Mouse (Mus musculus) olfactory bulb, adult 2 months (tissue): ENCODE measurements around the gene Olfr1370. TPM values are rescaled to one million over a fixed set of nuclear protein-coding genes. Genes with fewer than 3 reads are reported as not detected.
"Not testable (repeated sequence)": the region's sequence is repeated elsewhere in the genome, so short reads cannot be mapped to it uniquely, and the experiment has no call there.

ENCODE experiments used
- H3K27ac ChIP-seq: fragments of 200-500 bp; 2 replicates; pipeline ENCODE4 v1.5.1; 2012; ENCODE audit warnings: low read depth, low read length; ENCODE audit not compliant: insufficient read depth
- H3K4me1 ChIP-seq: fragments of 200-500 bp; 2 replicates; pipeline ENCODE4 v1.6.1; 2012; ENCODE audit warnings: low read length; ENCODE audit not compliant: control insufficient read depth, insufficient read depth
- H3K4me3 ChIP-seq: fragments of 200-500 bp; 2 replicates; pipeline ENCODE4 v1.5.1; 2012; ENCODE audit warnings: mild to moderate bottlenecking, low read depth, low read length, moderate library complexity; ENCODE audit not compliant: insufficient read depth
- CTCF ChIP-seq: fragments of 200-500 bp; IDR thresholded peaks from 2 replicates; pipeline ENCODE4 v1.5.1; 2012; ENCODE audit warnings: low read depth, mild to moderate bottlenecking, low read length, moderate library complexity; ENCODE audit not compliant: insufficient read depth
- POLR2A ChIP-seq: fragments of 200-500 bp; IDR thresholded peaks from 2 replicates; pipeline ENCODE4 v1.6.1; 2012; ENCODE audit warnings: mild to moderate bottlenecking, low read depth, low read length, moderate library complexity; ENCODE audit not compliant: insufficient read depth
- WGBS: fragments of 180-500 bp; shearing (Covaris S2); methylation state at CpG from one replicate; pipeline ENCODE4 v1.1.7; 2018; 5-methylcytosine and 5-hydroxymethylcytosine counted together
- polyA plus RNA-seq: library from polyadenylated mRNA; stranded (reverse); fragments of >200 nt; gene quantifications from 2 replicates; pipeline ENCODE4 v1.2.4, GENCODE M21; 2012; ENCODE audit warnings: low replicate concordance; ENCODE audit not compliant: missing spikeins, insufficient read depth, insufficient read length

The Olfr1370 gene
- not detected in 2 replicates for polyA plus RNA-seq

DNA sequence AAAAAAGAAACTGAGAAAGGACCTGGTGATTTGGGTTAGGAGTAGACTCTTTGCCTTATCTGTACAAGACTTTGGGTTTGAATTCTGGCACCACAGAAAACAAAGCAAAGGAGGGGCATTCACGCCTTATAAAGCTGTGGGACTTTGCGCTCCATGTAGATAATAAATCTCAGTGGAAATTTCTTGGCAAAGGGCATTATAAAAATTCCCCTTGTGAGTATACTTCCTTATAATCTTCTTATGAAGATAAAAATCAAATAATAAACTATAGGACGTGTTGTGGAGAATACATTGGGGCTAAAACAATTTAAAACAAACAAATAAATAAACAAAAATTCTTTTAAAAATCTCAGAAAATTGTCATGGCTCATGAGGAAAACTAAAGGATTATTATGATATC lies at the start of gene Olfr1370:
Olfr1370 (minus strand) TSS at position 101 of the 400 bp plus-strand sequence.
- no peaks in the 10 kb centered on the region for H3K4me1 ChIP-seq
- no peak within 1 kb of the TSS for H3K27ac ChIP-seq
- no peak within 1 kb of the TSS for H3K4me3 ChIP-seq
- TF ChIP-seq CTCF (no peak), POLR2A (no peak)
- 83% methylated on average over 3 of the region's 3 CpGs for WGBS

DNA sequence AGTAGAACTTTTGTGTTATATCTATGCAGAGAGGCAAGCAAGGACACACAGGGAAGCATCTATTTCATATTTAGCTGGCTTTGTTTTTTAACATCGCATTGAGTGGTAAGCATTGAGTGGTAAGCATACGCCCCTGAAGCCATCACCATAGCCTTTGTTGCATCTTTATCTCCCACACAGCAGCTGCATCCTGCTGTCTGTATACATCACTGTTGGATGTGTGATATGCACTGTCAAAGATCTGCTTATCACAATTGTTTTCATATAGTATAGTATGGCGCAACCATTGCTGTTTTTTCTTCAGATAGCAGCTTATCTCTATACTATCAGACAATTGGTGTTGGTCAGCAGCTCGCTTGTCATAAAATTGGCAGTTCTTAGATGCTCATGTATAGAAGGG lies 39.4 kb upstream of the Olfr1370 start:
- no peak overlapping the region for H3K27ac ChIP-seq
- TF ChIP-seq POLR2A (no peak), CTCF (no peak)
- WGBS = 93% methylated on average over 4 of the region's 4 CpGs

DNA sequence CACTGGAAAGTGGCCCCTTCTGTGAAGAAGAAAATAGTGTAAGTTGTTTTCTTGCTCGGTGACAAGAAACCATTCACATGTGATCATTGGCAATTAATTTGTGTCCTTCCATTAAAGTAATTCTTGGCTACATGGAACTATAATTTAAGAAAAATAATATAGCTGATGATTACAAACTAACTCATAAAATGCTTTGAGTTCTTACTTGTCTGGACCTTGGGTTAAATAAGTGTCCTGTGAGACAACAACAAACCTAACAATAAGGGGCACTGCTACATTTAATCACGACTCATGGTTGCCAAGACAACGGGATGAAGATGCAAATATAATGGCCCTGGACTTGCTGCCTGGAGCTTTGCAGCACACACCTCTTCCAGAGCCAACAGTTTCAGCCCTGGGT lies 36.4 kb upstream of the Olfr1370 start, which contains the start of gene Olfr1369-ps1:
Olfr1369-ps1 (plus strand) TSS at position 301 of the 400 bp plus-strand sequence.
- WGBS = 51% methylated on average over 3 of the region's 3 CpGs
- H3K27ac ChIP-seq, H3K4me3 ChIP-seq, H3K4me1 ChIP-seq: not testable (repeated sequence)

More for the DNA sequence above, 39.4 kb upstream of the Olfr1370 start:
- H3K4me1 ChIP-seq = no peaks in the 10 kb centered on the region
- H3K4me3 ChIP-seq = no peak overlapping the region

DNA sequence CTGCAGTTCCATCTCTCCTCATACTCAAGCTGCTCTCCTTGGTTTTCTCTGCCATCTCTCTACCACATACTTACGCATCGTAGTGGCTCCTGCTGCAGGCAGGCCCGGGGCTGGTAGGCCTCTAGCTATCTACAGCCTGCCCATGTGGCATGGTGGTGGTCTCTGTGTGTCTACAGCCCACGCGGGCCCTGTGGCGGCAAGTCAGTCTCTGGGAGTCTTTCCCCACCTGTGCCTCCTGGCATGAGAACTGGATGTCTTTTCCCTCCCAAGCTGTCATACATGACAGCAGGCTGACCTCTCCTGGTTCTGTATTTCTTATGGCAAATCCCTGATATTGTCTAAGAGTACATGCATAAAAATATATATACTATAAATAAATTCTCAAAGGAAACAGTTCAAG lies 35.7 kb upstream of the Olfr1370 start:
- no peaks in the 10 kb centered on the region for H3K4me1 ChIP-seq
- H3K27ac ChIP-seq = no peak overlapping the region
- H3K4me3 ChIP-seq = no peak overlapping the region
- TF ChIP-seq POLR2A (no peak), CTCF (no peak)
- WGBS = 97% methylated on average over 6 of the region's 6 CpGs

DNA sequence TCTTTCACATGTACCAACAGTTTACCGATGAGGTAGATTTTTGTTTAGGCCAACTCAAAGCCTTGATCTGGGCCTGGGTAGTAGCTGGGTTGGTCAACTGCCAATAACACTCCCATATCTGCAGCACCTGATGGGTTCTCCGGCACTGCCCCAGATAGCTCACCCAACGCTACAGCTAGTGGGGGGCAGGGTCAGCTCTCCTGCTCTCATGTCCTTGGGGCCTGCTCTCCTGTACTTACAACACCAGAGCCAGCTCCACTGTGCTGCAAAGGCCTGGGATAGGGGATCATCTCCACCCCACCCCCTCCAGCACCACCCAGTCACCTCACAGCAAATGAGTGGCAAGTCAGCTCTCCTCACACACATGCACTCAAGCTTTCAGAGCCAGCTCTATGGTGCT lies 35.0 kb upstream of the Olfr1370 start:
- 100% methylated on average over 3 of the region's 3 CpGs for WGBS
- no peak overlapping the region for H3K27ac ChIP-seq
- TF ChIP-seq POLR2A (no peak), CTCF (no peak)
- no peaks in the 10 kb centered on the region for H3K4me1 ChIP-seq
- no peak overlapping the region for H3K4me3 ChIP-seq

DNA sequence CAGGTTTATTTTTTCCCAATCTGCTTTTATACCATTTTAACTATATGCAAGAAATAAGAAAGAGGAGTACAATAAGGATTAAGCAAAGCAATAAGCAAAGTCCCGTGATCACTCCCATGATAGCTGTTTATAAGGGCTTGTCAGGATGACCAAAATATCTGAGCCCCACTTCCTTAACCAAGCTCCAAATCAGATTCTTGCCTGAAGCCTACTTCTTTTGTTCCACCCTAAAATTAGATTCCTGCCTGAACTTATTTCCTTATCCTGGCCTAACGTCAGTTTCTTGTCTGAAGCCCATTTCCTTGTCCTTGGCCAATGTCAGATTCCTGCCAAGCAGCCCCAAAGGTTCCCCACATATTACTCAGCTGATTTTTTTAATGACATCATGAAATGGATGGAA lies 7.9 kb upstream of the Olfr1370 start:
- H3K4me3 ChIP-seq = no peak overlapping the region
- H3K4me1 ChIP-seq = no peaks in the 10 kb centered on the region
- H3K27ac ChIP-seq = no peak overlapping the region
- TF ChIP-seq CTCF (no peak), POLR2A (no peak)
- 65% methylated on average over 2 of the region's 2 CpGs for WGBS

DNA sequence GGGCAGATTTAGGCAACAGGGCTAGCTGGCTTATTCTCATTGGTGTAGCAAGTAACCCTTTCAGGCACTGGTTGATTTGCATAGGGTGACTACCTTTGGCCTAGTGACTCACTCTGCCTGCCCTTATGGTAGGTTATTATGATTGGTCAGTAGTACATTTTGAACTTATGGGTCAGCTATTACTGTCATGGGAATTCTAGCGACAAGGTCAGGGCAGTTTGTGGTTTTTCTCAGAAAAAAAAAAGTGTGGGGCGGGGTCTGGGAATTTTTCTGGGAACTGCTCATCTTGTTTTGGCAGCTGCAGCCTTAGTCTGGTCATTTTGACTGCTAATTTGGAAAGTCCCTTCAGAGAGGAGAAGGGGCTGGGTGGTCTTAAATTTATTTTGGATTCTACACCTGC lies 8.7 kb downstream of the Olfr1370 start:
- TF ChIP-seq POLR2A (no peak), CTCF (no peak)
- no peaks in the 10 kb centered on the region for H3K4me1 ChIP-seq
- H3K4me3 ChIP-seq = no peak overlapping the region
- H3K27ac ChIP-seq = no peak overlapping the region
- WGBS = 89% methylated on average over 2 of the region's 2 CpGs

DNA sequence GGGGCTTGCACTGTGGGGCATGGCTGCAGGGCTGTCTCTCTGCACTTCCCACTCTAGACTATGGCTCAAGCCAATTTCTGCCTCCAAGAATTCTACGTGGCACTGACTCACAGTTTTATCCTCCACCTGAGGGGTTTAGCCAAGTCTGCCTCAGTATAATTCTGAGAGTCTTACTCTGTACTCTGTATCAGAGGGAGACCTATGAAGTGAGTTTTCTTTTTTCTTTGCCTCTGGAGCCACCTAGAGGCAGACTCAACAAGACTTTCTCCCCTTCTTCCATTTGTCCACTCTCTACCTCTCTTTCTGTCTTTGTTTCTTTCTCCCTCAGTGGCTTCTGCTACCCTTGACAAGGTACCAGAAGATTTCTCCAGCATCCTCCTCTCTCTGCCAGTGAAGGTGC lies 24.6 kb downstream of the Olfr1370 start:
- whole genome bisulfite sequencing = 12% methylated on average over 1 of the region's 1 CpGs
- Histone ChIP-seq H3K4me1 (no peaks in the 10 kb centered on the region), H3K27ac (no peak overlapping the region), H3K4me3 (no peak overlapping the region)
- TF ChIP-seq CTCF (no peak), POLR2A (no peak)

DNA sequence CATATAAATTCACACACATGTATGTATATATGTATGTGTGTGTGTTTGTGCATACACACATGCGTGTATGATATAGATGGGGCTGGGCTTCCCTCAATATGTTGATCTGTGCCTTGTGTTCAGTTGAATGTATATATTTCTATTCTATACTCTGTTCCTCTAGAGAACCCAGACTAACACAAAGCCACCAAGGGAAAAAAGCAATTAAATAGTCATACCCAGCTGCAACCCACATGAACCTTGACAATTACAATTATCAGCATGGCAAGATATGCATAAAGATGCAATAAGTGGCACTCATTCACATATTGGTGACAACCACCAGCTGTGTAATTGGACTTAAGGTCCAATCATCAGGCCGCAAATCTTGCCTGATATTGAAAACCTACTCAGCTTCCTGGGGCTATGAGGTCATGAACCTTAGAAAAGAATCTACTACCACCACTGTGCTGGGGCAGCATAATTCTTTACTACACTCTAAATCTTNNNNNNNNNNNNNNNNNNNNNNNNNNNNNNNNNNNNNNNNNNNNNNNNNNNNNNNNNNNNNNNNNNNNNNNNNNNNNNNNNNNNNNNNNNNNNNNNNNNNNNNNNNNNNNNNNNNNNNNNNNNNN lies 34.1 kb downstream of the Olfr1370 start:
- no peak overlapping the region for H3K27ac ChIP-seq
- H3K4me3 ChIP-seq = no peak overlapping the region
- WGBS = 81% methylated on average over 2 of the region's 2 CpGs
- no peaks in the 10 kb centered on the region for H3K4me1 ChIP-seq
- TF ChIP-seq CTCF = no peak
- no peak for TF ChIP-seq POLR2A

DNA sequence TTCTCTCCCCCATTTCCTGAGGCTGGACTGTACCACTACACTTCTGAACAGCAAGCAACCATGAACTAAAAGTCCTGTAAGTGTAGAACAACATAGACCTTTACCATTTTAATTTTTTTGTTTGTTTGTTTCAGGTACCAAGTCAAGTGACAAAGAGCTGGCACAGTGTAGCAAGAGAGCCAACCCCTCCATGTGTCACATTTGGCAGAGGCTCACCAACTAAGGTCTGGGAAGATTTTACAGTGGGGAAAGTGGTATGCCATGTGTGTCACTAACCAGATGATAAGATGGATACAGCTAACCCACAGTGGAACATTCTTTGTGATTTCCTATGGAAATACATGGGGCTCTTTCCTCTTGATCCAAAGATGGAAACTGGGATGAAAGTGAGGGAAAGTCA lies 38.8 kb downstream of the Olfr1370 start:
- Histone ChIP-seq H3K4me3 (no peak overlapping the region), H3K4me1 (no peaks in the 10 kb centered on the region), H3K27ac (no peak overlapping the region)
- TF ChIP-seq CTCF (no peak), POLR2A (no peak)

DNA sequence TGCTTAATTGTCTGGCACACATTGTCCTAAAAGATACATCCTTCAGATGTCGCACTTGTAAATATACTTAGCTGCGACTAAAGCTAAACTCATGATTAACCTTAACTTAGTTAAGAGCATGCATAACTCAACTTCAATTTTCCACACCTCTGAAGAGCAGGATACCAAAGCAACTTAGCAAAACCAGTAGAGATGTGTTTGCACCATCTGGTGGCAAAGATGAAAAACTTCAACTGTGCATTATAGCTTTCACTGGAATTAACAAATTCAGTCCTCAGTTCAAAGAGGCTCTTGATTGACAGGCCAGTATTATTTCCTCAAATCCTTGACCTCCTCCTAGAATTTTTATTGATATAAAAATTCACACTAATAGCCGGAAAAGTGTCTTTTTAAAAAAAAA lies 39.7 kb downstream of the Olfr1370 start:
- TF ChIP-seq POLR2A (no peak), CTCF (no peak)
- Histone ChIP-seq H3K27ac (no peak overlapping the region), H3K4me3 (no peak overlapping the region), H3K4me1 (no peaks in the 10 kb centered on the region)
- WGBS = 85% methylated on average over 3 of the region's 3 CpGs
